Mouse (Mus musculus) forebrain, embryonic 13.5 days (tissue): ENCODE data around the gene Dse. TPM values are rescaled to one million over a fixed set of nuclear protein-coding genes. Genes with fewer than 3 reads are reported as not detected.

Experiments
- ATAC-seq: fragments of 200-750 bp; cut with Nextera tagmentation; 2 replicates; pipeline ENCODE4 v1.8.0; 2017
- H3K27ac ChIP-seq: fragments of 300-500 bp; sonication (generic); 2 replicates; pipeline ENCODE4 v1.5.1; 2015; ENCODE audit warnings: inconsistent platforms, mild to moderate bottlenecking, moderate library complexity
- H3K27me3 ChIP-seq: fragments of 300-500 bp; sonication (generic); 2 replicates; pipeline ENCODE4 v1.6.1; 2015; ENCODE audit warnings: mild to moderate bottlenecking, inconsistent platforms
- H3K36me3 ChIP-seq: fragments of 300-500 bp; sonication (generic); 2 replicates; pipeline ENCODE4 v1.6.1; 2015; ENCODE audit warnings: mild to moderate bottlenecking, inconsistent platforms; ENCODE audit not compliant: poor library complexity, severe bottlenecking
- H3K4me1 ChIP-seq: fragments of 300-500 bp; sonication (generic); 2 replicates; pipeline ENCODE4 v1.6.1; 2015; ENCODE audit warnings: inconsistent platforms
- H3K4me2 ChIP-seq: fragments of 300-500 bp; sonication (generic); 2 replicates; pipeline ENCODE4 v1.6.1; 2015; ENCODE audit warnings: inconsistent platforms, mild to moderate bottlenecking, moderate library complexity
- H3K4me3 ChIP-seq: fragments of 300-500 bp; sonication (generic); 2 replicates; pipeline ENCODE4 v1.5.1; 2015; ENCODE audit warnings: mild to moderate bottlenecking, inconsistent platforms
- H3K9ac ChIP-seq: fragments of 300-500 bp; sonication (generic); 2 replicates; pipeline ENCODE4 v1.6.1; 2015; ENCODE audit warnings: mild to moderate bottlenecking, inconsistent platforms
- H3K9me3 ChIP-seq: fragments of 300-500 bp; sonication (generic); replicated peaks from 2 replicates; pipeline ENCODE4 v1.6.1; 2016; ENCODE audit warnings: inconsistent platforms
- WGBS: fragments of 180-500 bp; shearing (Covaris S2); methylation state at CpG from one replicate; pipeline ENCODE4 v1.1.7; 2015; 5-methylcytosine and 5-hydroxymethylcytosine counted together
- polyA plus RNA-seq: library from polyadenylated mRNA; unstranded; fragments of >200 nt; fragmentation: Nextera tagmentation; extraction: Ambion mirVana; gene quantifications from 2 replicates; pipeline ENCODE4 v1.2.1, GENCODE M21; 2015

The Dse gene
- polyA plus RNA-seq, 1 experiment from 2014 or later: 4.6 TPM

GRCm38 (mm10) chr10:34117770-34118169 is 89.7 kb downstream of the Dse start:
- Histone ChIP-seq H3K4me1 (no peaks in the 10 kb centered on the region), H3K4me3 (no peak overlapping the region), H3K36me3 (no peaks in the 10 kb centered on the region), H3K27ac (no peak overlapping the region), H3K4me2 (no peak overlapping the region), H3K27me3 (no peaks in the 10 kb centered on the region), H3K9me3 (no peaks in the 10 kb centered on the region), H3K9ac (no peak overlapping the region)
- no peak for ATAC-seq

DNA sequence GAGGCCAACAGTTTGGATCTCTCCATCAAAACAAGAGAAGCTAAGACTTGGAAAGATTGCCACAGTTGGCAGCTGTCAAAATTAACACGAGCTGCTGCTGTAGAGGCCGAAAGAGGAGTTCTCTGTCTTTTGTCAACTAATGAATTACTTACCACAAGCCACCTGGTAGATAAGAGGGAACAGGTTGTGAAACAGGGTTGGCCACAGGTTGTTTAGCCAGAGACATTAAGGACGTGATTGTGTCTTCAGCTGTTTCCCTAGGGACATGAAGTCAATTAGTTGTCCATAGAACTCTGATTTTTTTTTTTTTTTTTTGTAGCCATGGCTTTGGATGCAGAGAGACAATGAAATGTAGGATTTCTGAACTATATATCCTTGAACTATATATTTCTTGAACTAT is 90.4 kb downstream of the Dse start:
- H3K4me1 ChIP-seq: no peaks in the 10 kb centered on the region
- no peak overlapping the region for H3K4me3 ChIP-seq
- H3K9ac ChIP-seq: no peak overlapping the region
- no peaks in the 10 kb centered on the region for H3K9me3 ChIP-seq
- no peak overlapping the region for H3K27ac ChIP-seq
- no peaks in the 10 kb centered on the region for H3K27me3 ChIP-seq
- no peak for ATAC-seq
- 67% methylated on average over 3 of the region's 3 CpGs for WGBS
- no peaks in the 10 kb centered on the region for H3K36me3 ChIP-seq
- H3K4me2 ChIP-seq: no peak overlapping the region

DNA sequence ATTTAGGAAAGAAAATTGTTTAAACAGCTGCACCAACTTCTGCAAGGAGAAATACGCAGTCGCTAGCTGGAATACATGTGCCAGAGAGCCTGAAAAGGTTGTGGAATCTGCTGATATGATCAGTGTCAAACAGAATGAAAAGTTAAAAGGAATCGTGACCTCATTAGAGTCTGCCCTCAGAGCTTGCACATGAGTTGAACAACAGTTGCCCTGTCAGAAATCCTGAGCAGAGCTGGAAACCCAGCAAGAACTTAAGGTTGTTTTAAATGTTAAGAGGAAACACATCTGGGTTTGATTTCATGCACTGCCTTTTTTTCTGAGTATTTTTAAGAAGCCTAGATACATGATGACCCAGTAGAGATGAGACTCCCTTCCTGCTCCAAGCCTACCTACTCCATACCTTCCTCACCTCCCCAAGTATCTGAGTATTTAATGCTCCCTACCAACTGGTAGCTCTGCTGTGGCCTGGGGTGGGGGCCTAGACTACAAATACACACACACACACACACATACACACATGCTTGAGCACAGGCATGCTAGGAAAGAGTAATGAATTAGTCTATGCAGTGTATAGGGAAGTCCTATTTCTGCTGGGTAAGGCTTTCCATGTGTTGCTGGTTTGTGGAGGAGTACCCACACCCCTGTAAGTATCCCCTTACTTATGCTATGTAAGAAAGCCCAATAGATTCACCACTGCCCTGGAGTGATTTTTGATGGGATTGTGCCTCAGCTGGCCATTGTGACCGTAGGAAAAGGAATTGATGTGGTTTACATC is 95.4 kb downstream of the Dse start:
- no peak overlapping the region for H3K4me3 ChIP-seq
- no peaks in the 10 kb centered on the region for H3K4me1 ChIP-seq
- H3K27ac ChIP-seq: no peak overlapping the region
- H3K36me3 ChIP-seq: no peaks in the 10 kb centered on the region
- no peak for ATAC-seq
- no peaks in the 10 kb centered on the region for H3K9me3 ChIP-seq
- H3K4me2 ChIP-seq: no peak overlapping the region
- 89% methylated on average over 4 of the region's 4 CpGs for WGBS
- H3K27me3 ChIP-seq: no peaks in the 10 kb centered on the region
- no peak overlapping the region for H3K9ac ChIP-seq

DNA sequence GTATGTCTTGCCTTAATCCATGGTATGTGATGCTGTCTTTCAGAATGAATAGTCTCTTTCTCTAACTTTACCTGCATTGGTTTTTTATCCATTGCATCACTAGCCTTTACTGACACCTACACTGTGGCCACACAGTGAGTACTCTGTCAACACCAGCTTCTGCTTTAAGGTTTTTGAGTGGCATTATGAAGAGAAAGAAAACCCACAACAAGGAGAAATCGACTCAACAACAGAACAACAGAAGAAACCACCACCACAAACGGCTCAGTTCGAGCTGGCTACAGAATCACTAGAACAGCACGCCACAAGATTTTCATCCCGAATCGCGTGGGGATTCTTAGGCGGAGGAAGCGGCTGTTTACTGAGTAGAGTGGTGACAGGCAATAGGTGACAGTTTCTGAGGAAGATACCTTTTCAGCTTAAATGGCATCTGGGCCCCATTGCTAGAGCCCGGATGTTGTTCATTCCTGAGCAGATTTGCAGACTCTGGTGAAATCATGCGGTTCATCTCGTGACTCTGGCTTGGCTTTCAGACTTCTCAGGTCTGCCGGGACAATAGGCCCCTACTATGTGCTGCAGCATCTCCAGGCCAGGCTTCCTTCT is 96.6 kb downstream of the Dse start:
- Histone ChIP-seq H3K27ac (no peak overlapping the region), H3K36me3 (no peaks in the 10 kb centered on the region), H3K9me3 (no peaks in the 10 kb centered on the region), H3K4me3 (no peak overlapping the region), H3K4me2 (no peak overlapping the region), H3K4me1 (no peaks in the 10 kb centered on the region), H3K27me3 (no peaks in the 10 kb centered on the region), H3K9ac (no peak overlapping the region)
- 86% methylated on average over 13 of the region's 13 CpGs for WGBS
- ATAC-seq: no peak

Other genes starting within 250 kb of the Dse start
- 144 and 170 TPM in 2 replicates for gene Rwdd1, start 188.1 kb downstream of the Dse start, polyA plus RNA-seq
- gene Trappc3l, start 170.1 kb downstream of the Dse start, polyA plus RNA-seq: not detected in 2 replicates
- gene Calhm4, start 163.4 kb downstream of the Dse start, polyA plus RNA-seq: not detected in 2 replicates
- 0.18 and 0.28 TPM in 2 replicates for gene Calhm5, start 111.2 kb downstream of the Dse start, polyA plus RNA-seq
- gene Calhm6, start 79.7 kb downstream of the Dse start, polyA plus RNA-seq: 0.21 and 0.33 TPM in 2 replicates
- 108 and 111 TPM in 2 replicates for gene Tspyl1, start 74.5 kb upstream of the Dse start, polyA plus RNA-seq
- 114 and 126 TPM in 2 replicates for gene Tspyl4, start 89.7 kb upstream of the Dse start, polyA plus RNA-seq
- gene Col10a1, start 182.3 kb upstream of the Dse start, polyA plus RNA-seq: 0.06 and 0.10 TPM in 2 replicates
- 3.6 and 4.4 TPM in 2 replicates for gene Nt5dc1, start 210.8 kb upstream of the Dse start, polyA plus RNA-seq